Mouse (Mus musculus) MEL (cell line): ENCODE results near the gene Pdss2. TPM values are rescaled to one million over a fixed set of nuclear protein-coding genes. Genes with fewer than 3 reads are reported as not detected.
"Not testable (repeated sequence)": the region's sequence is repeated elsewhere in the genome, so short reads cannot be mapped to it uniquely, and the experiment has no call there.

Source experiments
- DNase-seq: peaks from one replicate; pipeline ENCODE4 v3.0.0; 2011; ENCODE audit warnings: low read depth, low spot score
- H3K27ac ChIP-seq: 2 replicates; pipeline ENCODE4 v1.5.1; 2012; ENCODE audit warnings: low read depth, mild to moderate bottlenecking, control low read depth, low read length, moderate library complexity; ENCODE audit not compliant: control insufficient read depth
- H3K27me3 ChIP-seq, 2 experiments: fragments of 150-350 bp in 1 of 2; sonication (generic) in 1 of 2; 2 replicates each; pipeline ENCODE4 v1.6.1; 2012; ENCODE audit warnings: low read length in 2 of 2, mild to moderate bottlenecking in 2 of 2, improper control_type of control experiment in 1 of 2, moderate library complexity in 1 of 2; ENCODE audit not compliant: insufficient read depth in 2 of 2, control insufficient read depth in 1 of 2
- H3K36me3 ChIP-seq, 2 experiments: 2 replicates each; pipeline ENCODE4 v1.6.1; 2012 to 2014; ENCODE audit warnings: low read length in 2 of 2, improper control_type of control experiment in 1 of 2, inconsistent platforms in 1 of 2, mild to moderate bottlenecking in 1 of 2; ENCODE audit not compliant: insufficient read depth in 2 of 2, control insufficient read depth in 1 of 2
- H3K4me1 ChIP-seq, 2 experiments: fragments of 150-350 bp in 1 of 2; sonication (generic) in 1 of 2; 2 replicates each; pipeline ENCODE4 v1.6.1; 2012; ENCODE audit warnings: low read length in 2 of 2, improper control_type of control experiment in 1 of 2, mild to moderate bottlenecking in 1 of 2; ENCODE audit not compliant: insufficient read depth in 2 of 2, control insufficient read depth in 1 of 2
- H3K4me3 ChIP-seq, 2 experiments: fragments of 150-350 bp in 1 of 2; sonication (generic) in 1 of 2; 2 replicates each; pipeline ENCODE4 v1.5.1; 2012; ENCODE audit warnings: low read depth in 2 of 2, low read length in 2 of 2, mild to moderate bottlenecking in 2 of 2, moderate library complexity in 2 of 2, control low read depth in 1 of 2, improper control_type of control experiment in 1 of 2; ENCODE audit not compliant: control insufficient read depth in 1 of 2, insufficient read depth in 1 of 2
- H3K79me2 ChIP-seq: 2 replicates; pipeline ENCODE4 v1.6.1; 2012; ENCODE audit warnings: mild to moderate bottlenecking, low read length, moderate library complexity; ENCODE audit not compliant: control insufficient read depth, poor library complexity, insufficient read depth
- H3K9ac ChIP-seq: 2 replicates; pipeline ENCODE4 v1.6.1; 2012; ENCODE audit warnings: low read depth, mild to moderate bottlenecking, control low read depth, low read length, moderate library complexity; ENCODE audit not compliant: control insufficient read depth, poor library complexity, severe bottlenecking
- H3K9me3 ChIP-seq: fragments of 150-350 bp; sonication (generic); replicated peaks from 2 replicates; pipeline ENCODE4 v1.6.1; 2012; ENCODE audit warnings: mild to moderate bottlenecking, low read length, improper control_type of control experiment, moderate library complexity; ENCODE audit not compliant: insufficient read depth
- CTCF ChIP-seq, 3 experiments: IDR thresholded peaks in 2 of 3; conservative IDR thresholded peaks in 1 of 3; 2 replicates each; pipeline ENCODE4 v1.5.1; 2011 to 2012; ENCODE audit warnings: low read length in 3 of 3, low read depth in 2 of 3, mild to moderate bottlenecking in 2 of 3, improper control_type of control experiment in 1 of 3, inconsistent platforms in 1 of 3, mixed read lengths in 1 of 3, moderate library complexity in 1 of 3; ENCODE audit not compliant: control insufficient read depth in 1 of 3, insufficient read depth in 1 of 3, poor library complexity in 1 of 3, severe bottlenecking in 1 of 3
- ELF1 ChIP-seq: IDR thresholded peaks from 2 replicates; pipeline ENCODE4 v1.6.1; 2014; ENCODE audit warnings: low read depth, mild to moderate bottlenecking, inconsistent platforms, low read length, improper control_type of control experiment, moderate library complexity
- EP300 ChIP-seq, 2 experiments: IDR thresholded peaks; 2 replicates each; pipeline ENCODE4 v1.6.1; 2011; ENCODE audit warnings: improper control_type of control experiment in 2 of 2, low read length in 2 of 2, low read depth in 1 of 2, mild to moderate bottlenecking in 1 of 2
- GATA1 ChIP-seq: IDR thresholded peaks from 2 replicates; pipeline ENCODE4 v1.6.1; 2011; ENCODE audit warnings: low read depth, low read length, improper control_type of control experiment
- HCFC1 ChIP-seq: IDR thresholded peaks from 2 replicates; pipeline ENCODE4 v1.6.1; 2012; ENCODE audit warnings: low read depth, mild to moderate bottlenecking, inconsistent platforms, low read length, improper control_type of control experiment, moderate library complexity
- MAX ChIP-seq: IDR thresholded peaks from 2 replicates; pipeline ENCODE4 v1.6.1; 2011; ENCODE audit warnings: low read length, improper control_type of control experiment
- MAZ ChIP-seq: IDR thresholded peaks from 2 replicates; pipeline ENCODE4 v1.6.1; 2012; ENCODE audit warnings: low read depth, mild to moderate bottlenecking, inconsistent platforms, low read length, improper control_type of control experiment
- MEF2A ChIP-seq: IDR thresholded peaks from 2 replicates; pipeline ENCODE4 v1.6.1; 2014; ENCODE audit warnings: low read depth, mild to moderate bottlenecking, inconsistent platforms, low read length, improper control_type of control experiment; ENCODE audit not compliant: poor library complexity, insufficient replicate concordance, severe bottlenecking; ENCODE audit errors: extremely low read depth
- NELFE ChIP-seq: IDR thresholded peaks from 2 replicates; pipeline ENCODE4 v1.6.1; 2011; ENCODE audit warnings: low read depth, low read length, improper control_type of control experiment
- POLR2A ChIP-seq, 2 experiments: IDR thresholded peaks; 2 replicates each; pipeline ENCODE4 v1.6.1; 2011 to 2012; ENCODE audit warnings: low read length in 2 of 2, mild to moderate bottlenecking in 2 of 2, control low read depth in 1 of 2, improper control_type of control experiment in 1 of 2, low read depth in 1 of 2, moderate library complexity in 1 of 2; ENCODE audit not compliant: control insufficient read depth in 1 of 2, insufficient read depth in 1 of 2, poor library complexity in 1 of 2
- RCOR1 ChIP-seq: IDR thresholded peaks from 2 replicates; pipeline ENCODE4 v1.6.1; 2012; ENCODE audit warnings: low read depth, mild to moderate bottlenecking, inconsistent platforms, low read length, improper control_type of control experiment
- SIN3A ChIP-seq: IDR thresholded peaks from 2 replicates; pipeline ENCODE4 v1.6.1; 2012; ENCODE audit warnings: low read length, improper control_type of control experiment, inconsistent platforms
- SMC3 ChIP-seq: IDR thresholded peaks from 2 replicates; pipeline ENCODE4 v1.6.1; 2011; ENCODE audit warnings: low read depth, low read length, improper control_type of control experiment
- USF1 ChIP-seq: IDR thresholded peaks from 2 replicates; pipeline ENCODE4 v1.6.1; 2014; ENCODE audit warnings: low read depth, mild to moderate bottlenecking, inconsistent platforms, low read length, improper control_type of control experiment, moderate library complexity
- USF2 ChIP-seq, 2 experiments: IDR thresholded peaks; 2 replicates each; pipeline ENCODE4 v1.6.1; 2011 to 2012; ENCODE audit warnings: improper control_type of control experiment in 2 of 2, low read length in 2 of 2, borderline replicate concordance in 1 of 2, inconsistent platforms in 1 of 2, low read depth in 1 of 2, mild to moderate bottlenecking in 1 of 2; ENCODE audit not compliant: insufficient read depth in 1 of 2
- ZC3H11A ChIP-seq: IDR thresholded peaks from 2 replicates; pipeline ENCODE4 v1.6.1; 2012; ENCODE audit warnings: low read depth, mild to moderate bottlenecking, inconsistent platforms, low read length, improper control_type of control experiment
- ZKSCAN1 ChIP-seq: IDR thresholded peaks from 2 replicates; pipeline ENCODE4 v1.6.1; 2012; ENCODE audit warnings: low read depth, mild to moderate bottlenecking, inconsistent platforms, low read length, improper control_type of control experiment, moderate library complexity
- polyA plus RNA-seq, 2 experiments: library from polyadenylated mRNA; stranded (reverse) in 1 of 2; unstranded in 1 of 2; fragments of >175 nt in 1 of 2; fragments of >200 nt in 1 of 2; gene quantifications; 2 replicates each; pipeline versions ENCODE4 v1.2.1 to v1.2.4; 2012; ENCODE audit warnings: low replicate concordance in 2 of 2, low read depth in 1 of 2; ENCODE audit not compliant: insufficient read length in 2 of 2, insufficient read depth in 1 of 2, missing spikeins in 1 of 2
- total RNA-seq: library from RNA; depleted of rRNA; stranded (reverse); fragments of 300-350 nt; gene quantifications from 2 replicates; pipeline ENCODE4 v1.2.3, GENCODE M21; 2012

Gene Pdss2
- total and polyA plus RNA-seq, 3 experiments = 14.3 to 14.8 TPM; not detected in 1

DNA sequence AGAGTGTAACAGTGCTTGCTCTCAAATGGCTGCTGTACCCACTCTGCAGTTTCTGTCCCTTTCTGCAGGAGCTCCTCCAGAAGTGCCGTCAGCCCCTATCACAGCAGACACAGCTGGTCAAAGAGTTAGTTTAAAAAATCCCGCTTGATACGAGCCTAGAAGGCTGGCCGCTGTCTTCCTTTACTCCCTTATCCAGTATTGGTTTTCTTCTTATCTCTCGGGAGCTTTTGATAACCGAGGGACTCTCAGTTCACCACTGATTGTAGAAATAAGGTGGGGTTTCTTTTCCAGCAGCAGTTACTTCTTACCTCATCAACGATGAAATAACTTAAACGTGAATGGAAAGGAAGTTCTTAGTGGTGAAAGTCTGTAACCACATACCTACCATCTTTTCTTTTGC is 36.2 kb downstream of the Pdss2 start:
- H3K27ac ChIP-seq = not testable (repeated sequence)
- TF ChIP-seq RCOR1 = peak; percentile 29; the same call in 1 of the 2 replicates
- TF ChIP-seq GATA1 = 0 out of 2 replicates have a peak, but pooled peaks have one; percentile 31
- TF ChIP-seq, all 39 proteins: peak for 2; not testable (repeated sequence) for 37
- not testable (repeated sequence) for H3K9me3 ChIP-seq, H3K36me3 ChIP-seq, DNase-seq, H3K27me3 ChIP-seq, H3K9ac ChIP-seq, H3K79me2 ChIP-seq, H3K4me1 ChIP-seq, H3K4me3 ChIP-seq

- H3K79me2 ChIP-seq = no peaks in the 10 kb centered on the region; the same call in 1 of the 2 replicates
- no peaks in the 10 kb centered on the region for H3K4me1 ChIP-seq
- H3K27ac ChIP-seq = no peak overlapping the region
- H3K9me3 ChIP-seq = no peaks in the 10 kb centered on the region
- no peak for TF ChIP-seq MAX
- no peak for TF ChIP-seq ELF1
- no peak for TF ChIP-seq SMC3
- TF ChIP-seq ZKSCAN1 = no peak
- no peak for TF ChIP-seq EP300 (IDR thresholded peaks at IDR 0.05; ENCODE audit: low read depth in 1 of 2, low read length in 2 of 2)
- no peak for TF ChIP-seq NELFE
- no peak overlapping the region for H3K4me3 ChIP-seq
- peaks cover 0 to 2% of the 10 kb centered on the region in 2 experiments; a peak in 1 of 4 replicates for H3K36me3 ChIP-seq
- DNase-seq = no peak
- H3K27me3 ChIP-seq = no peaks in the 10 kb centered on the region
- H3K9ac ChIP-seq = no peak overlapping the region
Measured at GRCm38 (mm10) chr10:43271318-43271717, 50.0 kb downstream of the Pdss2 start.

DNA sequence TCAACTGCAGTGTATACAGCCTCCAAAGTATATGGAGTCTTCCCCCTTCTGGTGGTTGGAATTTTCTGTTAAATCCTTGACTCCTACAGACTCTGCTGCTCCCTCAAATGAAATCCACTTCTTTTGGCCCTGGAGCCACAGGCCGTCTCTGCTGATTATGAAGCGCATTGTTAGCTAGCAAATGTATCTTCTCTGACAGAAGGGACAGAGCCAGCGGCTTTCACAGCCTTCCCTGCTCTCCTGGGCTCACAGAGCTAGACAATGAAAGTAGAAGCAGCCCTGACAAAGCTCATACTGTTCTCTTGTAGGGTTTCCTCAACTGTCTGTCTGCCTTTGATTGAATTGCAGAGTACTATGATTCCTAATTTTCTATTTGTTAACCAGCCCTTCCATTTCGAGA is 51.1 kb downstream of the Pdss2 start:
- H3K4me1 ChIP-seq = no peaks in the 10 kb centered on the region
- TF ChIP-seq USF1 (no peak), HCFC1 (no peak), ZC3H11A (no peak), USF2 (IDR thresholded peaks at IDR 0.05; ENCODE audit: borderline replicate concordance in 1 of 2, insufficient read depth in 1 of 2, low read depth in 1 of 2, low read length in 2 of 2) (no peak), GATA1 (no peak), MAZ (no peak), ZKSCAN1 (no peak), POLR2A (IDR thresholded peaks at IDR 0.05; ENCODE audit: control insufficient read depth in 1 of 2, insufficient read depth in 1 of 2, low read depth in 1 of 2, low read length in 2 of 2, poor library complexity in 1 of 2) (no peak), SIN3A (no peak), CTCF (IDR thresholded peaks at IDR 0.05 in 2 of 3, conservative IDR thresholded peaks at IDR 0.05 in 1 of 3; ENCODE audit: control insufficient read depth in 1 of 3, insufficient read depth in 1 of 3, low read depth in 2 of 3, low read length in 3 of 3, poor library complexity in 1 of 3, severe bottlenecking in 1 of 3) (no peak), MEF2A (no peak), MAX (no peak)
- H3K9ac ChIP-seq = no peak overlapping the region
- H3K4me3 ChIP-seq = no peak overlapping the region
- no peaks in the 10 kb centered on the region; the same call in 1 of the 2 replicates for H3K79me2 ChIP-seq
- no peaks in the 10 kb centered on the region for H3K27me3 ChIP-seq
- no peak for DNase-seq
- no peaks in the 10 kb centered on the region for H3K9me3 ChIP-seq
- H3K36me3 ChIP-seq = peaks cover 0 to 2% of the 10 kb centered on the region in 2 experiments; a peak in 1 of 4 replicates
- H3K27ac ChIP-seq = no peak overlapping the region
